Mouse (Mus musculus) lung, postnatal 0 days (tissue): ENCODE results near the gene Stab1. TPM values are rescaled to one million over a fixed set of nuclear protein-coding genes. Genes with fewer than 3 reads are reported as not detected.

Source experiments
- ATAC-seq: fragments of 200-750 bp; cut with Nextera tagmentation; 2 replicates; pipeline ENCODE4 v1.8.0; 2017; ENCODE audit warnings: moderate library complexity
- DNase-seq: peaks from one replicate; pipeline ENCODE4 v3.0.0-alpha.2; 2016; ENCODE audit warnings: low spot score
- H3K27ac ChIP-seq: fragments of 300-500 bp; sonication (generic); 2 replicates; pipeline ENCODE4 v1.5.1; 2014; ENCODE audit warnings: antibody characterized with exemption, mild to moderate bottlenecking, low read length, mixed read lengths
- H3K27me3 ChIP-seq: fragments of 300-500 bp; sonication (generic); replicated peaks from 2 replicates; pipeline ENCODE4 v1.6.1; 2014; ENCODE audit warnings: low read length, mixed read lengths; ENCODE audit not compliant: insufficient read depth
- H3K36me3 ChIP-seq: fragments of 300-500 bp; sonication (generic); 2 replicates; pipeline ENCODE4 v1.6.1; 2014; ENCODE audit warnings: low read length, mixed read lengths; ENCODE audit not compliant: insufficient read depth
- H3K4me1 ChIP-seq: fragments of 300-500 bp; sonication (generic); 2 replicates; pipeline ENCODE4 v1.6.1; 2014; ENCODE audit warnings: antibody characterized with exemption, low read depth, low read length, mixed read lengths; ENCODE audit not compliant: insufficient read depth
- H3K4me2 ChIP-seq: fragments of 300-500 bp; sonication (generic); replicated peaks from 2 replicates; pipeline ENCODE4 v1.6.1; 2014; ENCODE audit warnings: low read depth, mild to moderate bottlenecking, low read length, moderate library complexity, mixed read lengths
- H3K4me3 ChIP-seq: fragments of 300-500 bp; sonication (generic); 2 replicates; pipeline ENCODE4 v1.5.1; 2014; ENCODE audit warnings: low read depth, low read length
- H3K9ac ChIP-seq: fragments of 300-500 bp; sonication (generic); replicated peaks from 2 replicates; pipeline ENCODE4 v1.6.1; 2014; ENCODE audit warnings: low read depth, mild to moderate bottlenecking
- H3K9me3 ChIP-seq: fragments of 300-500 bp; sonication (generic); 2 replicates; pipeline ENCODE4 v1.6.1; 2016; ENCODE audit warnings: low read length, mixed read lengths
- CTCF ChIP-seq: IDR thresholded peaks from 2 replicates; pipeline ENCODE4 v1.5.1; 2016; ENCODE audit warnings: antibody characterized with exemption, mild to moderate bottlenecking
- EP300 ChIP-seq: IDR thresholded peaks from 2 replicates; pipeline ENCODE4 v1.6.1; 2016; ENCODE audit warnings: antibody characterized with exemption, mild to moderate bottlenecking, control low read depth
- WGBS: fragments of 180-500 bp; shearing (Covaris S2); extraction: QIAGEN DNeasy Blood & Tissue Kit; methylation state at CpG from one replicate; pipeline ENCODE4 v1.1.7; 2014; 5-methylcytosine and 5-hydroxymethylcytosine counted together
- polyA plus RNA-seq: library from polyadenylated mRNA; unstranded; fragments of >200 nt; fragmentation: Nextera tagmentation; extraction: Ambion mirVana; gene quantifications from 2 replicates; pipeline ENCODE4 v1.2.1, GENCODE M21; 2015

The Stab1 gene
- polyA plus RNA-seq, 1 experiment from 2014 or later: 32.4 TPM

- Histone ChIP-seq H3K9me3 (no peaks in the 10 kb centered on the region), H3K9ac (peak overlapping the region; percentile 93), H3K36me3 (peaks cover 15% of the 10 kb centered on the region; the same call in 1 of the 2 replicates), H3K27me3 (no peaks in the 10 kb centered on the region), H3K27ac (peak overlapping the region; percentile 94), H3K4me1 (peaks cover 5% of the 10 kb centered on the region; the same call in 1 of the 2 replicates), H3K4me2 (peak overlapping the region; percentile 72), H3K4me3 (peak overlapping the region; percentile 77)
- no peak for TF ChIP-seq EP300
- TF ChIP-seq CTCF: no peak
- under 1% methylated on average over 39 of the region's 39 CpGs for WGBS
- ATAC-seq (peak; percentile 58), DNase-seq (peak; percentile 65)
Measured at GRCm38 (mm10) chr14:31205562-31206467, 37.4 kb upstream of the Stab1 start.

GRCm38 (mm10) chr14:31205244-31205561 lies 36.8 kb upstream of the Stab1 start:
- peak overlapping the region; percentile 94 for H3K27ac ChIP-seq
- peaks cover 15% of the 10 kb centered on the region; the same call in 1 of the 2 replicates for H3K36me3 ChIP-seq
- H3K4me3 ChIP-seq: peak overlapping the region; percentile 77
- H3K4me1 ChIP-seq: peaks cover 8% of the 10 kb centered on the region; the same call in 1 of the 2 replicates
- H3K9ac ChIP-seq: peak overlapping the region; percentile 93
- 5% methylated on average over 8 of the region's 8 CpGs for WGBS
- DNase-seq: peak; percentile 45
- H3K4me2 ChIP-seq: peak overlapping the region; percentile 72
- ATAC-seq: peak; percentile 11
- H3K27me3 ChIP-seq: no peaks in the 10 kb centered on the region
- TF ChIP-seq CTCF (no peak), EP300 (no peak)
- no peaks in the 10 kb centered on the region for H3K9me3 ChIP-seq

GRCm38 (mm10) chr14:31204844-31205243 lies 36.4 kb upstream of the Stab1 start:
- Histone ChIP-seq H3K9ac (0 out of 2 replicates have a peak overlapping the region, but pooled peaks have one; percentile 93), H3K9me3 (no peaks in the 10 kb centered on the region), H3K4me1 (peaks cover 11% of the 10 kb centered on the region; the same call in 1 of the 2 replicates), H3K27me3 (no peaks in the 10 kb centered on the region), H3K36me3 (peaks cover 15% of the 10 kb centered on the region; the same call in 1 of the 2 replicates), H3K4me2 (peak overlapping the region; percentile 72), H3K27ac (peak overlapping the region; percentile 94), H3K4me3 (peak overlapping the region; percentile 77)
- WGBS: 55% methylated on average over 4 of the region's 4 CpGs
- TF ChIP-seq CTCF: no peak
- TF ChIP-seq EP300: no peak
- DNase-seq (no peak), ATAC-seq (no peak)

- Histone ChIP-seq H3K27me3 (no peaks in the 10 kb centered on the region), H3K27ac (peak overlapping the region; percentile 45; the same call in 1 of the 2 replicates), H3K9ac (no peak overlapping the region), H3K36me3 (peaks cover 15% of the 10 kb centered on the region; the same call in 1 of the 2 replicates), H3K4me1 (peaks cover 19% of the 10 kb centered on the region; the same call in 1 of the 2 replicates), H3K4me3 (no peak overlapping the region), H3K4me2 (no peak overlapping the region), H3K9me3 (no peaks in the 10 kb centered on the region)
- TF ChIP-seq CTCF: peak; percentile 22; the same call in 1 of the 2 replicates
- TF ChIP-seq EP300: no peak
- ATAC-seq (0 out of 2 replicates have a peak, but pooled peaks have one; percentile 7), DNase-seq (peak; percentile 37)
- 33% methylated on average over 3 of the region's 3 CpGs for WGBS
Measured at GRCm38 (mm10) chr14:31200038-31200437, 31.6 kb upstream of the Stab1 start.

GRCm38 (mm10) chr14:31199599-31199998 lies 31.2 kb upstream of the Stab1 start:
- peak overlapping the region; percentile 45 for H3K27ac ChIP-seq
- TF ChIP-seq CTCF (no peak), EP300 (0 out of 2 replicates have a peak, but pooled peaks have one; percentile 6)
- no peak overlapping the region for H3K4me3 ChIP-seq
- peaks cover 15% of the 10 kb centered on the region; the same call in 1 of the 2 replicates for H3K36me3 ChIP-seq
- peak; percentile 67 for DNase-seq
- H3K4me2 ChIP-seq: no peak overlapping the region
- H3K27me3 ChIP-seq: no peaks in the 10 kb centered on the region
- no peak for ATAC-seq
- peaks cover 21% of the 10 kb centered on the region; the same call in 1 of the 2 replicates for H3K4me1 ChIP-seq
- no peaks in the 10 kb centered on the region for H3K9me3 ChIP-seq
- 69% methylated on average over 7 of the region's 7 CpGs for WGBS
- no peak overlapping the region for H3K9ac ChIP-seq
